Comparison of ENCODE assay signal across 17 mouse cellular contexts in the genomic region with DNA sequence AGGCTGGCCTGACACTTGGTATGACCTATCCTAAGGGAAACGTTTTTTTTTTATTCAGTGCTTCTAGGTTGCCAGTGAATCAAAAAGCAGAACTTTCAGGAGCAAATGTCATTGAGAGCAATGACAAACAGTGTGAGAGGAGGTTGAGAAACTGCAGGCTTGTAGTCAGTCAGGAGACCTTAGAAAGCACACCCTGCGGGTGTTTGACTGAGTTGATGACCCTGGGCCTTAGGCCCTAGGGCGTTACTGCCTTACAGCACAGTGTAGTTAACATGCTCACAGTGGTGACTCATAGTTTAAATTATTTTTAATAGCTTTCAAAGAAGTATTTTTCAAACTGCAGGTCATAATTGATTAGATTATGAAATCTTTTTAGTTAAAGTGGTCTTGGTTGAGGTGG. TPM values are rescaled to one million over a fixed set of nuclear protein-coding genes. Genes with fewer than 3 reads are reported as not detected.
A peak's percentile ranks its signal among the peaks of the same experiment; 100 is the strongest.
DNase-seq lines count a peak whose midpoint lies in the region; ATAC-seq and TF ChIP-seq lines count a peak whose summit lies in the region.
"Had no signal": no experiment of that assay in that cellular context is flagged by ENCODE, and none has a peak within 500 bp of the region (broad histone marks: within the 10 kb centered on the region; RNA-seq: fewer than 3 reads in every experiment).

No protein-coding gene starts in this region.

- ATAC-seq in liver, embryonic 15.5 days (ENCODE audit: insufficient read depth), result no peak
- ATAC-seq in liver, embryonic 12.5 days, result no peak
- ATAC-seq in intestine, embryonic 15.5 days, result 0 out of 2 replicates have a peak, but pooled peaks have one; percentile 60
- ATAC-seq: forebrain, postnatal 0 days had no signal

- no peak overlapping the region for H3K4me2 ChIP-seq in liver, embryonic 15.5 days
- H3K4me2 ChIP-seq in liver, embryonic 12.5 days, result no peak overlapping the region
- no peak overlapping the region for H3K4me2 ChIP-seq in intestine, embryonic 15.5 days (replicated peaks)
- H3K4me2 ChIP-seq: hindbrain, embryonic 14.5 days; limb, embryonic 15.5 days; midbrain, embryonic 12.5 days had no signal

- H3K4me3 ChIP-seq in liver, embryonic 15.5 days (replicated peaks), result no peak overlapping the region
- H3K4me3 ChIP-seq in liver, embryonic 12.5 days, result no peak overlapping the region
- no peak overlapping the region for H3K4me3 ChIP-seq in intestine, embryonic 15.5 days (replicated peaks)
- H3K4me3 ChIP-seq in small intestine, adult 2 months (ENCODE audit: low read depth, low read length), result no peak overlapping the region
- H3K4me3 ChIP-seq: erythroblast, embryonic 14.5 days; limb, embryonic 15.5 days; midbrain, embryonic 12.5 days had no signal

- TF ChIP-seq POLR2A in small intestine, adult 2 months (IDR thresholded peaks at IDR 0.05; ENCODE audit: low read depth, low read length), result no peak

- no peaks in the 10 kb centered on the region for H3K27me3 ChIP-seq in liver, embryonic 15.5 days
- no peaks in the 10 kb centered on the region for H3K27me3 ChIP-seq in liver, embryonic 12.5 days (replicated peaks)
- H3K27me3 ChIP-seq in intestine, embryonic 15.5 days (replicated peaks), result no peaks in the 10 kb centered on the region
- H3K27me3 ChIP-seq in small intestine, adult 2 months (ENCODE audit: control insufficient read depth, insufficient read depth, low read length), result no peaks in the 10 kb centered on the region
- H3K27me3 ChIP-seq: limb, embryonic 15.5 days; midbrain, embryonic 12.5 days had no signal

- peak overlapping the region; percentile 29; the same call in 1 of the 2 replicates for H3K27ac ChIP-seq in liver, embryonic 15.5 days (replicated peaks)
- no peak overlapping the region for H3K27ac ChIP-seq in liver, embryonic 12.5 days
- no peak overlapping the region for H3K27ac ChIP-seq in intestine, embryonic 15.5 days
- 0 out of 2 replicates have a peak overlapping the region, but pooled peaks have one; percentile 8 for H3K27ac ChIP-seq in small intestine, adult 2 months (ENCODE audit: insufficient read depth, low read depth, low read length)
- H3K27ac ChIP-seq: hindbrain, embryonic 14.5 days; limb, embryonic 15.5 days; midbrain, embryonic 12.5 days had no signal

- H3K9ac ChIP-seq in liver, embryonic 15.5 days, result no peak overlapping the region
- H3K9ac ChIP-seq in liver, embryonic 12.5 days, result no peak overlapping the region
- no peak overlapping the region for H3K9ac ChIP-seq in intestine, embryonic 15.5 days
- H3K9ac ChIP-seq: forebrain, postnatal 0 days; hindbrain, embryonic 14.5 days; limb, embryonic 15.5 days; midbrain, embryonic 12.5 days had no signal

- peaks cover 45% of the 10 kb centered on the region for H3K4me1 ChIP-seq in liver, embryonic 15.5 days (replicated peaks)
- peaks cover 67% of the 10 kb centered on the region for H3K4me1 ChIP-seq in liver, embryonic 12.5 days
- peaks cover 10% of the 10 kb centered on the region for H3K4me1 ChIP-seq in intestine, embryonic 15.5 days (replicated peaks)
- peaks cover 11% of the 10 kb centered on the region; the same call in 1 of the 2 replicates for H3K4me1 ChIP-seq in small intestine, adult 2 months (ENCODE audit: control insufficient read depth, insufficient read depth, insufficient read length, low read length)

- no peaks in the 10 kb centered on the region for H3K9me3 ChIP-seq in liver, embryonic 15.5 days (replicated peaks)
- no peaks in the 10 kb centered on the region for H3K9me3 ChIP-seq in liver, embryonic 12.5 days (replicated peaks)
- H3K9me3 ChIP-seq in intestine, embryonic 15.5 days, result no peaks in the 10 kb centered on the region
- H3K9me3 ChIP-seq: limb, embryonic 15.5 days; midbrain, embryonic 12.5 days had no signal

- 56% methylated on average over 3 of the region's 3 CpGs for whole genome bisulfite sequencing in liver, embryonic 15.5 days (ENCODE audit: insufficient replicate concordance)
- 55% methylated on average over 3 of the region's 3 CpGs for WGBS in liver, embryonic 12.5 days (ENCODE audit: insufficient replicate concordance)
- 52% methylated on average over 3 of the region's 3 CpGs for WGBS in intestine, embryonic 15.5 days
- WGBS in small intestine, adult 2 months, result 38% methylated on average over 3 of the region's 3 CpGs

- DNase-seq in adrenal gland, adult 8-10 months, result peak; percentile 47
- DNase-seq in adrenal gland, postnatal 4 days (ENCODE audit: low spot score in 2 of 2), result no peak
- DNase-seq in embryo, embryonic 9.5 days (ENCODE audit: extremely low spot score), result no peak
- no peak for DNase-seq in embryo, embryonic 11 days
- DNase-seq: cerebellum, adult 11 months; forebrain, postnatal 0 days; kidney, adult 18-20 months; lung, postnatal 14 days; right cerebral cortex, postnatal 25 days had no signal

- no peaks in the 10 kb centered on the region for H3K36me3 ChIP-seq in liver, embryonic 15.5 days (replicated peaks)
- H3K36me3 ChIP-seq in liver, embryonic 12.5 days, result peaks cover 15% of the 10 kb centered on the region; the same call in 1 of the 2 replicates
- H3K36me3 ChIP-seq in intestine, embryonic 15.5 days, result 0 out of 2 replicates have a peak, but pooled peaks cover 3% of the 10 kb centered on the region
- H3K36me3 ChIP-seq in small intestine, adult 2 months (ENCODE audit: control insufficient read depth, insufficient read depth, low read length), result no peaks in the 10 kb centered on the region
- H3K36me3 ChIP-seq: limb, embryonic 15.5 days had no signal

- no peak for TF ChIP-seq CTCF in small intestine, adult 2 months (IDR thresholded peaks at IDR 0.05; ENCODE audit: extremely low read depth, insufficient read length, insufficient replicate concordance, low read depth, low read length)

RNA-seq across cellular contexts. Expression of a gene that starts 10.7 kb away (rescaled TPM):
- 100 to 1,000 TPM; 177 to 211 (median 197) TPM for total RNA-seq in adrenal gland, adult 8-10 months (2022)
- total RNA-seq in adrenal gland, postnatal 4 days (2021), result 100 to 1,000 TPM; 191 to 216 TPM
- polyA plus RNA-seq in liver, embryonic 15.5 days (2015; fragmentation: Nextera tagmentation; extraction: Ambion mirVana), result 20.4 and 23.0 TPM in 2 replicates
- polyA plus RNA-seq in liver, embryonic 12.5 days (2016; fragmentation: Nextera tagmentation; extraction: Ambion mirVana), result 40.5 and 40.8 TPM in 2 replicates
- polyA plus RNA-seq in intestine, embryonic 15.5 days (2015; fragmentation: Nextera tagmentation; extraction: Ambion mirVana), result 56.7 and 59.0 TPM in 2 replicates
- polyA plus RNA-seq in small intestine, adult 2 months (2012; rRNA removed), result 68.5 and 108 TPM in 2 replicates

Comparison
In these comparisons a context has a peak if more than half of its experiments do, and no peak if none do; other contexts are left out.
1. H3K27ac ChIP-seq: peak in liver, embryonic 15.5 days (single experiment) and small intestine, adult 2 months (single experiment); none in liver, embryonic 12.5 days (single experiment) and intestine, embryonic 15.5 days (single experiment).